Mouse (Mus musculus): ENCODE measurements around the gene Usp47.
"Not testable (repeated sequence)": the region's sequence is repeated elsewhere in the genome, so short reads cannot be mapped to it uniquely, and the experiment has no call there.

Gene Usp47

GRCm38 (mm10) chr7:112030594-112030993 lies 7.3 kb downstream of the Usp47 start:
- in situ Hi-C loops (cut with MboI; ENCODE audit: low pct_unique_long_range_greater_than_20kb in 1 of 2, low sequenced_read_pairs in 2 of 2, unreplicated experiment in 1 of 2), result no loop called here

- in situ Hi-C loops (cut with MboI; ENCODE audit: low pct_unique_long_range_greater_than_20kb in 1 of 2, low sequenced_read_pairs in 2 of 2, unreplicated experiment in 1 of 2), result no loop called here
These were observed 12.5 kb downstream of the Usp47 start for GRCm38 (mm10) chr7:112035804-112036203.

- in situ Hi-C loops (cut with MboI; ENCODE audit: low pct_unique_long_range_greater_than_20kb in 1 of 2, low sequenced_read_pairs in 2 of 2, unreplicated experiment in 1 of 2), result no loop called here
These were observed 13.3 kb downstream of the Usp47 start for GRCm38 (mm10) chr7:112036636-112037035.

GRCm38 (mm10) chr7:112040271-112040670 lies 17.0 kb downstream of the Usp47 start:
- in situ Hi-C loops (cut with MboI; ENCODE audit: low pct_unique_long_range_greater_than_20kb in 1 of 2, low sequenced_read_pairs in 2 of 2, unreplicated experiment in 1 of 2), result no loop called here

GRCm38 (mm10) chr7:112042758-112043157 lies 19.5 kb downstream of the Usp47 start:
- in situ Hi-C loops (cut with MboI; ENCODE audit: low pct_unique_long_range_greater_than_20kb in 1 of 2, low sequenced_read_pairs in 2 of 2, unreplicated experiment in 1 of 2), result no loop called here

GRCm38 (mm10) chr7:112045249-112045648 lies 21.9 kb downstream of the Usp47 start:
- in situ Hi-C loops (cut with MboI; ENCODE audit: low pct_unique_long_range_greater_than_20kb in 1 of 2, low sequenced_read_pairs in 2 of 2, unreplicated experiment in 1 of 2), result no loop called here

GRCm38 (mm10) chr7:112045794-112046388 lies 22.6 kb downstream of the Usp47 start:
- in situ Hi-C loops (cut with MboI; ENCODE audit: low pct_unique_long_range_greater_than_20kb in 1 of 2, low sequenced_read_pairs in 2 of 2, unreplicated experiment in 1 of 2), result no loop called here

- in situ Hi-C loops (cut with MboI; ENCODE audit: low pct_unique_long_range_greater_than_20kb in 1 of 2, low sequenced_read_pairs in 2 of 2, unreplicated experiment in 1 of 2), result no loop called here
These were observed 25.3 kb downstream of the Usp47 start for GRCm38 (mm10) chr7:112048643-112049042.

- in situ Hi-C loops (cut with MboI; ENCODE audit: low pct_unique_long_range_greater_than_20kb in 1 of 2, low sequenced_read_pairs in 2 of 2, unreplicated experiment in 1 of 2), result no loop called here
These were observed 30.4 kb downstream of the Usp47 start for GRCm38 (mm10) chr7:112053667-112054066.

GRCm38 (mm10) chr7:112055901-112056625 lies 32.8 kb downstream of the Usp47 start:
- in situ Hi-C loops (cut with MboI; ENCODE audit: low pct_unique_long_range_greater_than_20kb in 1 of 2, low sequenced_read_pairs in 2 of 2, unreplicated experiment in 1 of 2), result no loop called here

GRCm38 (mm10) chr7:112074868-112075267 lies 51.6 kb downstream of the Usp47 start:
- in situ Hi-C loops (cut with MboI; ENCODE audit: low pct_unique_long_range_greater_than_20kb in 1 of 2, low sequenced_read_pairs in 2 of 2, unreplicated experiment in 1 of 2), result no loop called here

GRCm38 (mm10) chr7:112082636-112083035 lies 59.3 kb downstream of the Usp47 start:
- in situ Hi-C loops (cut with MboI; ENCODE audit: low pct_unique_long_range_greater_than_20kb in 1 of 2, low sequenced_read_pairs in 2 of 2, unreplicated experiment in 1 of 2), result no loop called here

GRCm38 (mm10) chr7:112084222-112084621 lies 60.9 kb downstream of the Usp47 start:
- in situ Hi-C loops (cut with MboI; ENCODE audit: low pct_unique_long_range_greater_than_20kb in 1 of 2, low sequenced_read_pairs in 2 of 2, unreplicated experiment in 1 of 2), result no loop called here

- in situ Hi-C loops (cut with MboI; ENCODE audit: low pct_unique_long_range_greater_than_20kb in 1 of 2, low sequenced_read_pairs in 2 of 2, unreplicated experiment in 1 of 2), result loop anchor here in 1 of 2 experiments (5.0 kb wide), 1 partner anchor 92 kb away; no protein-coding TSS in a partner anchor
These were observed 61.8 kb downstream of the Usp47 start for GRCm38 (mm10) chr7:112085062-112085461.

GRCm38 (mm10) chr7:112086186-112086585 lies 62.9 kb downstream of the Usp47 start:
- in situ Hi-C loops (cut with MboI; ENCODE audit: low pct_unique_long_range_greater_than_20kb in 1 of 2, low sequenced_read_pairs in 2 of 2, unreplicated experiment in 1 of 2), result loop anchor here in 1 of 2 experiments (5.0 kb wide), 1 partner anchor 91 kb away; no protein-coding TSS in a partner anchor

- in situ Hi-C loops (cut with MboI; ENCODE audit: low pct_unique_long_range_greater_than_20kb in 1 of 2, low sequenced_read_pairs in 2 of 2, unreplicated experiment in 1 of 2), result not testable (repeated sequence)
These were observed 71.6 kb downstream of the Usp47 start for GRCm38 (mm10) chr7:112094923-112095322.

- in situ Hi-C loops (cut with MboI; ENCODE audit: low pct_unique_long_range_greater_than_20kb in 1 of 2, low sequenced_read_pairs in 2 of 2, unreplicated experiment in 1 of 2), result no loop called here
These were observed 77.6 kb downstream of the Usp47 start for GRCm38 (mm10) chr7:112100887-112101286.

- in situ Hi-C loops (cut with MboI; ENCODE audit: low pct_unique_long_range_greater_than_20kb in 1 of 2, low sequenced_read_pairs in 2 of 2, unreplicated experiment in 1 of 2), result no loop called here
These were observed 79.6 kb downstream of the Usp47 start for GRCm38 (mm10) chr7:112102933-112103332.

GRCm38 (mm10) chr7:112103816-112104215 lies 80.5 kb downstream of the Usp47 start:
- in situ Hi-C loops (cut with MboI; ENCODE audit: low pct_unique_long_range_greater_than_20kb in 1 of 2, low sequenced_read_pairs in 2 of 2, unreplicated experiment in 1 of 2), result no loop called here

GRCm38 (mm10) chr7:112108757-112109156 lies 85.5 kb downstream of the Usp47 start:
- in situ Hi-C loops (cut with MboI; ENCODE audit: low pct_unique_long_range_greater_than_20kb in 1 of 2, low sequenced_read_pairs in 2 of 2, unreplicated experiment in 1 of 2), result no loop called here
